Mouse (Mus musculus) lung, embryonic 14.5 days (tissue): ENCODE measurements around the gene S100a11. TPM values are rescaled to one million over a fixed set of nuclear protein-coding genes. Genes with fewer than 3 reads are reported as not detected.

Source experiments
- ATAC-seq: fragments of 200-750 bp; cut with Nextera tagmentation; 2 replicates; pipeline ENCODE4 v1.8.0; 2017; ENCODE audit warnings: mild to moderate bottlenecking, moderate TSS enrichment, moderate library complexity; ENCODE audit not compliant: insufficient read depth
- DNase-seq: peaks from one replicate; pipeline ENCODE4 v3.0.0-alpha.2; 2015
- H3K27ac ChIP-seq: fragments of 300-500 bp; sonication (generic); 2 replicates; pipeline ENCODE4 v1.5.1; 2014; ENCODE audit warnings: low read depth, mild to moderate bottlenecking, moderate library complexity
- H3K27me3 ChIP-seq: fragments of 300-500 bp; sonication (generic); 2 replicates; pipeline ENCODE4 v1.6.1; 2014; ENCODE audit warnings: low read length, control low read depth; ENCODE audit not compliant: insufficient read depth
- H3K36me3 ChIP-seq: fragments of 300-500 bp; sonication (generic); 2 replicates; pipeline ENCODE4 v1.6.1; 2014; ENCODE audit warnings: control low read depth; ENCODE audit not compliant: insufficient read depth
- H3K4me1 ChIP-seq: fragments of 300-500 bp; sonication (generic); 2 replicates; pipeline ENCODE4 v1.6.1; 2014; ENCODE audit warnings: antibody characterized with exemption, control low read depth; ENCODE audit not compliant: insufficient read depth
- H3K4me2 ChIP-seq: fragments of 300-500 bp; sonication (generic); 2 replicates; pipeline ENCODE4 v1.6.1; 2014; ENCODE audit warnings: mild to moderate bottlenecking
- H3K4me3 ChIP-seq: fragments of 300-500 bp; sonication (generic); 2 replicates; pipeline ENCODE4 v1.5.1; 2014; ENCODE audit warnings: low read depth, low read length
- H3K9ac ChIP-seq: fragments of 300-500 bp; sonication (generic); 2 replicates; pipeline ENCODE4 v1.6.1; 2014
- H3K9me3 ChIP-seq: fragments of 300-500 bp; sonication (generic); 2 replicates; pipeline ENCODE4 v1.6.1; 2016; ENCODE audit warnings: low read depth, low read length, control low read depth
- CTCF ChIP-seq: IDR thresholded peaks from 2 replicates; pipeline ENCODE4 v1.5.1; 2016; ENCODE audit warnings: antibody characterized with exemption, low read depth
- WGBS: fragments of 180-500 bp; shearing (Covaris S2); extraction: QIAGEN DNeasy Blood & Tissue Kit; methylation state at CpG from one replicate; pipeline ENCODE4 v1.1.7; 2014; 5-methylcytosine and 5-hydroxymethylcytosine counted together
- polyA plus RNA-seq: library from polyadenylated mRNA; unstranded; fragments of >200 nt; fragmentation: Nextera tagmentation; extraction: Ambion mirVana; gene quantifications from 2 replicates; pipeline ENCODE4 v1.2.1, GENCODE M21; 2014

The S100a11 gene
- polyA plus RNA-seq, 1 experiment from 2014 or later, result 861 TPM

DNA sequence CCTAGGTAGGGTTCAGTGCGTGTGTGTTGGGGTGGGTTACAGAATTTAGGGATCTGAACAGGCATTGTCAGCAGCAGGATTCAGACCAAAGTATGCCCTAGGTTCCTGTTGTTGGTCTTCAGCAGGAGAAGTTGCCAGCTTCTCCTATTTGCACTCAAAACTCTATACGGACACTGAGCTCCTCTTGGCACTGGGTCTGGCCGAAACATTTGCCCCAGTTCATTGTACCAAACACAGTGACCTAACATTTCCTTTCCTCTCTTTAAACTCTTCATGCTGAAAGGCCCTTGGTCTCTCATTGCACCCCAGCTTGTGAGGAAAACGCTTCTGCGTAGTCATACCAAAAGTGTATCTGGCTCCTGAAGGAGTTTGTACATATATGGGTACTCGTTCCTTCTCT lies 39.7 kb downstream of the S100a11 start:
- Histone ChIP-seq H3K9me3 (no peaks in the 10 kb centered on the region), H3K36me3 (peaks cover 27% of the 10 kb centered on the region; the same call in 1 of the 2 replicates), H3K4me3 (no peak overlapping the region), H3K9ac (no peak overlapping the region), H3K27me3 (no peaks in the 10 kb centered on the region), H3K4me2 (no peak overlapping the region), H3K4me1 (peaks cover 8% of the 10 kb centered on the region; the same call in 1 of the 2 replicates), H3K27ac (no peak overlapping the region)
- DNase-seq, result no peak
- WGBS, result 81% methylated on average over 6 of the region's 6 CpGs
- ATAC-seq, result no peak
- TF ChIP-seq CTCF, result no peak

DNA sequence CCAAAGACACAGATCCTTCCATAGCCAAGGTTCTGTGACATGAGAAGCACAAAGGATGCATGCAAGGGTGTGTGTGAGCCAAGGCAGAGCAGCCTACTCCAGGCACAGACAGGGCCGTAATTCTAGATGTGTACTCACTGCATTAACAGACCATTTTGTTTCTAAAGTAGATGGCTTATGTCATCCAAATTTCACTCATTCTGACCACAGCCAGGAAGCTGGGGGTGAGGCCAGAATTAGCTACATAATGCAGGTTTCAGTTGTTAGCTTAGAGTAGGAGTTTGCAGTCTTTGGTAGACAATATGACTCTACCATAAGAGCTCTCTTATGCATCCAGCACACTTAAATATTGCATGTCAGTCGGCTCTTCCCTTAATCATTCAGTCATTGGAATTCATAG lies 42.1 kb downstream of the S100a11 start:
- H3K9me3 ChIP-seq, result no peaks in the 10 kb centered on the region
- H3K4me2 ChIP-seq, result no peak overlapping the region
- H3K27ac ChIP-seq, result no peak overlapping the region
- H3K9ac ChIP-seq, result no peak overlapping the region
- no peak for TF ChIP-seq CTCF
- no peaks in the 10 kb centered on the region for H3K27me3 ChIP-seq
- ATAC-seq (no peak), DNase-seq (no peak)
- peaks cover 27% of the 10 kb centered on the region; the same call in 1 of the 2 replicates for H3K36me3 ChIP-seq
- no peak overlapping the region for H3K4me3 ChIP-seq
- WGBS, result 85% methylated on average over 2 of the region's 2 CpGs
- H3K4me1 ChIP-seq, result peaks cover 4% of the 10 kb centered on the region; the same call in 1 of the 2 replicates

DNA sequence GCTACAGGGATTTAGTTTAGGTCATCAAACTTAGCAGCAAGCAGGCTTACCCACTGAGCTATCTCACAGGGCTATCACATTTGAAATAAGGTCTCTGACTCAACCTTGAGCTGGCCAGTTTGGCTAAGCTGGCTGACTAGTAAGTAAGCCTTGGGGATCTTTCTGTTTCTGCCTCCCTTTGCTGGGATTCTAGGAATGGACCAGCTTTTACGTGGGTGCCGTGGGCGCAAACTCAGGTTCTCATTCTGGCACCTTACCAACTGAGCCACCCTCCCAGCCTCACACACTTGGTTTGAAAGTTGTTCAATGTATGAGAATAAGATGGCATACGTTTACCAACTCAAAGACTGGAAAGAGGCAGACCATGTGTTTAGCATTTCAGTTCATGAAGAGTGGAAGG lies 42.9 kb downstream of the S100a11 start:
- no peak overlapping the region for H3K4me3 ChIP-seq
- H3K9ac ChIP-seq, result no peak overlapping the region
- H3K27ac ChIP-seq, result no peak overlapping the region
- ATAC-seq, result no peak
- TF ChIP-seq CTCF, result no peak
- no peak for DNase-seq
- no peaks in the 10 kb centered on the region for H3K9me3 ChIP-seq
- peaks cover 27% of the 10 kb centered on the region; the same call in 1 of the 2 replicates for H3K36me3 ChIP-seq
- no peaks in the 10 kb centered on the region for H3K4me1 ChIP-seq
- H3K27me3 ChIP-seq, result no peaks in the 10 kb centered on the region
- no peak overlapping the region for H3K4me2 ChIP-seq
- 86% methylated on average over 4 of the region's 4 CpGs for WGBS

GRCm38 (mm10) chr3:93566892-93567291 lies 46.6 kb downstream of the S100a11 start:
- WGBS, result 73% methylated on average over 3 of the region's 3 CpGs
- TF ChIP-seq CTCF, result no peak
- no peak for ATAC-seq

GRCm38 (mm10) chr3:93567721-93568120 lies 47.4 kb downstream of the S100a11 start:
- H3K4me2 ChIP-seq, result no peak overlapping the region
- ATAC-seq, result no peak
- no peaks in the 10 kb centered on the region for H3K27me3 ChIP-seq
- peaks cover 13% of the 10 kb centered on the region; the same call in 1 of the 2 replicates for H3K36me3 ChIP-seq
- H3K9ac ChIP-seq, result no peak overlapping the region
- WGBS, result 86% methylated on average over 6 of the region's 6 CpGs
- no peak overlapping the region; the same call in 1 of the 2 replicates for H3K27ac ChIP-seq
- no peak for TF ChIP-seq CTCF
- no peak overlapping the region for H3K4me3 ChIP-seq
- DNase-seq, result no peak
- no peaks in the 10 kb centered on the region for H3K9me3 ChIP-seq
- H3K4me1 ChIP-seq, result no peaks in the 10 kb centered on the region

More at GRCm38 (mm10) chr3:93566892-93567291, 46.6 kb downstream of the S100a11 start:
- no peak overlapping the region for H3K4me2 ChIP-seq
- no peak overlapping the region for H3K27ac ChIP-seq
- no peaks in the 10 kb centered on the region for H3K4me1 ChIP-seq
- H3K9me3 ChIP-seq, result no peaks in the 10 kb centered on the region
- peaks cover 20% of the 10 kb centered on the region; the same call in 1 of the 2 replicates for H3K36me3 ChIP-seq
- no peaks in the 10 kb centered on the region for H3K27me3 ChIP-seq
- no peak overlapping the region for H3K4me3 ChIP-seq
- DNase-seq, result no peak
- no peak overlapping the region for H3K9ac ChIP-seq

- no peaks in the 10 kb centered on the region for H3K4me1 ChIP-seq
- ATAC-seq (peak; percentile 75), DNase-seq (peak; percentile 76)
- H3K4me3 ChIP-seq, result no peak overlapping the region
- H3K27me3 ChIP-seq, result no peaks in the 10 kb centered on the region
- H3K9ac ChIP-seq, result no peak overlapping the region
- no peak overlapping the region for H3K4me2 ChIP-seq
- TF ChIP-seq CTCF, result no peak
- H3K9me3 ChIP-seq, result no peaks in the 10 kb centered on the region
- peak overlapping the region; percentile 67; the same call in 1 of the 2 replicates for H3K27ac ChIP-seq
- WGBS, result 60% methylated on average over 7 of the region's 7 CpGs
- H3K36me3 ChIP-seq, result peaks cover 9% of the 10 kb centered on the region; the same call in 1 of the 2 replicates
Observed at GRCm38 (mm10) chr3:93568428-93569040, 48.2 kb downstream of the S100a11 start.

DNA sequence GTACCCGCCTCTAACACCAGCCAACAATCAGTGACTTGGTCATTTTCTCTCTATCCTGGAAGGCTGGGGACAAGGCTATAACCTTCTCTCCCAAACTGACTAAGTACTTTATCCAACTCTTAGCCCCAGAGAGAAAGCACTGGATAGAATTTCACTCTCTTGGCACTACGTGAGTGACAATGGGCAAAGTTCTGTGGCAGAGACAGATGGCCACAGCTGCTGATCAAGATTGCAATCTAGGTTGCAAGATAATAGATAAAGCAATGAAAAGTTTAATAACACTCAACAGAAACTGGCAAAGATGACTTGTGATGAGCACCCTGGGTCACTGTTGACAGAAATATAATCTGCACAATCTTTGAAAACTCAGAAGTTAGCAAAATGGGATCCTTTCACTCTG lies 48.8 kb downstream of the S100a11 start:
- no peak for TF ChIP-seq CTCF

More for the DNA sequence above, 48.8 kb downstream of the S100a11 start:
- H3K9me3 ChIP-seq, result no peaks in the 10 kb centered on the region
- no peak for DNase-seq
- H3K4me3 ChIP-seq, result no peak overlapping the region
- peak overlapping the region; percentile 67; the same call in 1 of the 2 replicates for H3K27ac ChIP-seq
- no peak overlapping the region for H3K9ac ChIP-seq
- no peaks in the 10 kb centered on the region for H3K27me3 ChIP-seq
- no peak for ATAC-seq
- H3K4me1 ChIP-seq, result no peaks in the 10 kb centered on the region
- H3K4me2 ChIP-seq, result no peak overlapping the region
- H3K36me3 ChIP-seq, result peaks cover 5% of the 10 kb centered on the region; the same call in 1 of the 2 replicates
- 48% methylated on average over 2 of the region's 2 CpGs for WGBS
